Mouse (Mus musculus) CH12.LX (cell line): ENCODE results near the gene H2-M10.6. TPM values are rescaled to one million over a fixed set of nuclear protein-coding genes. Genes with fewer than 3 reads are reported as not detected.

Experiments used
- DNase-seq: peaks from one replicate; pipeline ENCODE4 v3.0.0-alpha.2; 2013; ENCODE audit errors: extremely low read depth
- H3K27ac ChIP-seq: 2 replicates; pipeline ENCODE4 v1.5.1; 2012; ENCODE audit warnings: low read depth, mild to moderate bottlenecking, control low read depth, moderate library complexity; ENCODE audit not compliant: insufficient read depth
- H3K27me3 ChIP-seq: replicated peaks from 2 replicates; pipeline ENCODE3; 2012; ENCODE audit warnings: inconsistent platforms
- H3K36me3 ChIP-seq, 2 experiments: replicated peaks in 1 of 2; 2 replicates each; pipeline versions ENCODE3 to v1.6.1; 2012; ENCODE audit warnings: inconsistent platforms in 1 of 2, low read length in 1 of 2, mild to moderate bottlenecking in 1 of 2, mixed read lengths in 1 of 2, moderate library complexity in 1 of 2; ENCODE audit not compliant: control insufficient read depth in 1 of 2, insufficient read depth in 1 of 2
- H3K4me1 ChIP-seq, 2 experiments: 2 replicates each; pipeline ENCODE4 v1.6.1; 2012; ENCODE audit warnings: inconsistent platforms in 1 of 2, moderate library complexity in 1 of 2; ENCODE audit not compliant: insufficient read depth in 2 of 2, control insufficient read depth in 1 of 2
- H3K4me2 ChIP-seq: 2 replicates; pipeline ENCODE4 v1.6.1; 2012; ENCODE audit warnings: low read depth, mild to moderate bottlenecking, control low read depth; ENCODE audit not compliant: poor library complexity, insufficient read depth, severe bottlenecking
- H3K4me3 ChIP-seq, 3 experiments: fragments of 150-350 bp in 1 of 3; sonication (generic) in 1 of 3; replicated peaks in 1 of 3; 2 replicates each; pipeline versions ENCODE3 to v1.5.1; 2011 to 2012; ENCODE audit warnings: low read depth in 2 of 3, low read length in 2 of 3, mild to moderate bottlenecking in 2 of 3, moderate library complexity in 2 of 3, control low read depth in 1 of 3, improper control_type of control experiment in 1 of 3, inconsistent platforms in 1 of 3, mixed read lengths in 1 of 3; ENCODE audit not compliant: poor library complexity in 1 of 3
- H3K79me2 ChIP-seq: replicated peaks from 2 replicates; pipeline ENCODE4 v1.6.1; 2012; ENCODE audit warnings: mild to moderate bottlenecking, moderate library complexity; ENCODE audit not compliant: control insufficient read depth, poor library complexity, insufficient read depth, severe bottlenecking; ENCODE audit errors: extremely low read depth
- H3K9ac ChIP-seq: 2 replicates; pipeline ENCODE4 v1.6.1; 2012; ENCODE audit warnings: low read depth, mild to moderate bottlenecking, control low read depth, moderate library complexity; ENCODE audit not compliant: insufficient read depth
- H3K9me3 ChIP-seq: replicated peaks from 2 replicates; pipeline ENCODE3; 2012; ENCODE audit warnings: low read length, inconsistent platforms, mixed read lengths
- BHLHE40 ChIP-seq: IDR thresholded peaks from 2 replicates; pipeline ENCODE4 v1.6.1; 2011; ENCODE audit warnings: mild to moderate bottlenecking, low read depth, low read length, improper control_type of control experiment
- CHD1 ChIP-seq: IDR thresholded peaks from 2 replicates; pipeline ENCODE4 v1.6.1; 2012; ENCODE audit warnings: low read depth, low read length, improper control_type of control experiment, inconsistent platforms
- CHD2 ChIP-seq: IDR thresholded peaks from 2 replicates; pipeline ENCODE4 v1.6.1; 2011; ENCODE audit warnings: low read length, improper control_type of control experiment
- ELF1 ChIP-seq: IDR thresholded peaks from 2 replicates; pipeline ENCODE4 v1.6.1; 2014; ENCODE audit warnings: low read depth, mild to moderate bottlenecking, inconsistent platforms, low read length, improper control_type of control experiment
- EP300 ChIP-seq: IDR thresholded peaks from 2 replicates; pipeline ENCODE4 v1.6.1; 2011; ENCODE audit warnings: low read length, improper control_type of control experiment
- GABPA ChIP-seq: IDR thresholded peaks from 2 replicates; pipeline ENCODE4 v1.6.1; 2012; ENCODE audit warnings: low read depth, low read length, improper control_type of control experiment, inconsistent platforms; ENCODE audit not compliant: insufficient replicate concordance
- HCFC1 ChIP-seq: IDR thresholded peaks from 2 replicates; pipeline ENCODE4 v1.6.1; 2012; ENCODE audit warnings: low read depth, mild to moderate bottlenecking, inconsistent platforms, low read length, improper control_type of control experiment
- JUN ChIP-seq: IDR thresholded peaks from 2 replicates; pipeline ENCODE4 v1.6.1; 2011; ENCODE audit warnings: low read depth, mild to moderate bottlenecking, low read length, improper control_type of control experiment, moderate library complexity; ENCODE audit not compliant: insufficient read depth
- JUND ChIP-seq: conservative IDR thresholded peaks from 2 replicates; pipeline ENCODE4 v1.6.1; 2011; ENCODE audit warnings: low read depth, low read length, improper control_type of control experiment
- MAX ChIP-seq: IDR thresholded peaks from 2 replicates; pipeline ENCODE4 v1.6.1; 2011; ENCODE audit warnings: low read length, improper control_type of control experiment
- MAZ ChIP-seq: IDR thresholded peaks from 2 replicates; pipeline ENCODE4 v1.6.1; 2012; ENCODE audit warnings: low read depth, mild to moderate bottlenecking, inconsistent platforms, low read length, improper control_type of control experiment, moderate library complexity
- MEF2A ChIP-seq: IDR thresholded peaks from 2 replicates; pipeline ENCODE4 v1.6.1; 2014; ENCODE audit warnings: low read depth, mild to moderate bottlenecking, inconsistent platforms, low read length, improper control_type of control experiment, borderline replicate concordance
- MXI1 ChIP-seq: IDR thresholded peaks from 2 replicates; pipeline ENCODE4 v1.6.1; 2011; ENCODE audit warnings: mild to moderate bottlenecking, low read depth, low read length, improper control_type of control experiment
- MYC ChIP-seq: IDR thresholded peaks from 2 replicates; pipeline ENCODE4 v1.6.1; 2011; ENCODE audit warnings: low read depth, mild to moderate bottlenecking, improper control_type of control experiment, low read length
- NELFE ChIP-seq: IDR thresholded peaks from 2 replicates; pipeline ENCODE4 v1.6.1; 2011; ENCODE audit warnings: low read depth, low read length, improper control_type of control experiment
- NRF1 ChIP-seq: IDR thresholded peaks from 2 replicates; pipeline ENCODE4 v1.6.1; 2014; ENCODE audit warnings: low read depth, mild to moderate bottlenecking, inconsistent platforms, low read length, improper control_type of control experiment, moderate library complexity
- PAX5 ChIP-seq: IDR thresholded peaks from 2 replicates; pipeline ENCODE4 v1.6.1; 2012; ENCODE audit warnings: low read length, inconsistent platforms, mixed read lengths
- RAD21 ChIP-seq: IDR thresholded peaks from 2 replicates; pipeline ENCODE4 v1.6.1; 2011; ENCODE audit warnings: low read depth, mild to moderate bottlenecking, low read length, improper control_type of control experiment, moderate library complexity
- SMC3 ChIP-seq: IDR thresholded peaks from 2 replicates; pipeline ENCODE4 v1.6.1; 2011; ENCODE audit warnings: low read depth, low read length, improper control_type of control experiment
- TCF12 ChIP-seq: IDR thresholded peaks from 2 replicates; pipeline ENCODE4 v1.6.1; 2014; ENCODE audit warnings: low read depth, mild to moderate bottlenecking, inconsistent platforms, low read length, improper control_type of control experiment
- USF1 ChIP-seq: IDR thresholded peaks from 2 replicates; pipeline ENCODE4 v1.6.1; 2014; ENCODE audit warnings: low read depth, mild to moderate bottlenecking, inconsistent platforms, low read length, improper control_type of control experiment
- ZC3H11A ChIP-seq: IDR thresholded peaks from 2 replicates; pipeline ENCODE4 v1.6.1; 2012; ENCODE audit warnings: low read depth, mild to moderate bottlenecking, inconsistent platforms, low read length, improper control_type of control experiment
- ZMIZ1 ChIP-seq: IDR thresholded peaks from 2 replicates; pipeline ENCODE4 v1.6.1; 2012; ENCODE audit warnings: low read depth, mild to moderate bottlenecking, inconsistent platforms, low read length, improper control_type of control experiment
- ZNF384 ChIP-seq: IDR thresholded peaks from 2 replicates; pipeline ENCODE4 v1.6.1; 2012; ENCODE audit warnings: low read depth, low read length, improper control_type of control experiment, inconsistent platforms
- dilution Hi-C: fragments of 300-500 bp; cut with MboI; formaldehyde crosslinking; loops from 2 replicates; pipeline ENCODE4 v1.14.3; 2020; ENCODE audit warnings: low sequenced_read_pairs; ENCODE audit not compliant: extremely low pct_unique_long_range_greater_than_20kb, extremely low pct_ligation_motif_present
- in situ Hi-C: fragments of 300-500 bp; cut with MboI; formaldehyde crosslinking; loops from 3 replicates; pipeline ENCODE4 v1.14.3; 2019; ENCODE audit warnings: low sequenced_read_pairs, low pct_ligation_motif_present, low pct_unique_long_range_greater_than_20kb, mixed read lengths
- polyA plus RNA-seq: library from polyadenylated mRNA; unstranded; fragments of >175 nt; gene quantifications from 2 replicates; pipeline ENCODE4 v1.2.1, GENCODE M21; 2012; ENCODE audit warnings: low read depth; ENCODE audit not compliant: insufficient read length
- total RNA-seq, 2 experiments: library from RNA; depleted of rRNA; stranded (reverse); fragments of 300-350 nt in 1 of 2; fragments of >200 nt in 1 of 2; gene quantifications; 2 replicates each; pipeline ENCODE4 v1.2.3; 2012 to 2014

The H2-M10.6 gene
- total and polyA plus RNA-seq, 3 experiments, result 0.27 TPM; not detected in 2

GRCm38 (mm10) chr17:36836874-36837647 lies 25.1 kb downstream of the H2-M10.6 start, which contains the start of gene Trim26 (continued):
- TF ChIP-seq MAZ, result no peak
- no peak for TF ChIP-seq ZNF384
- TF ChIP-seq TCF12, result peak; percentile 58; the same call in 1 of the 2 replicates
- TF ChIP-seq RAD21, result no peak
- peak; percentile 63; the same call in 1 of the 2 replicates for TF ChIP-seq NELFE
- TF ChIP-seq CHD2, result peak; percentile 98
- TF ChIP-seq SMC3, result no peak
- TF ChIP-seq MEF2A, result no peak
- TF ChIP-seq EP300, result no peak
- no peak for TF ChIP-seq GABPA
- TF ChIP-seq CHD1, result no peak

GRCm38 (mm10) chr17:36839001-36839400 lies 27.0 kb downstream of the H2-M10.6 start:
- Histone ChIP-seq H3K27ac (no peak overlapping the region), H3K36me3 (peaks cover 6 to 36% of the 10 kb centered on the region in 2 experiments), H3K79me2 (peaks cover 3% of the 10 kb centered on the region), H3K4me1 (peaks cover 8 to 44% of the 10 kb centered on the region in 2 experiments), H3K9me3 (no peaks in the 10 kb centered on the region), H3K4me3 (peak overlapping the region in 1 of 3 experiments; percentile 9), H3K9ac (no peak overlapping the region), H3K27me3 (no peaks in the 10 kb centered on the region), H3K4me2 (peak overlapping the region; percentile 8; the same call in 1 of the 2 replicates)
- DNase-seq, result peak; percentile 53
- in situ Hi-C loops, result no loop called here
- TF ChIP-seq ZMIZ1, result no peak
- no peak for TF ChIP-seq JUND
- TF ChIP-seq SMC3, result no peak
- TF ChIP-seq NRF1, result no peak
- no peak for TF ChIP-seq ELF1
- no peak for TF ChIP-seq CHD2
- no peak for TF ChIP-seq MAZ
- dilution Hi-C loops, result no loop called here

- H3K4me3 ChIP-seq, result no peak overlapping the region
- H3K9ac ChIP-seq, result no peak overlapping the region
- TF ChIP-seq HCFC1 (no peak), PAX5 (no peak), JUN (no peak), BHLHE40 (no peak), TCF12 (no peak), MAZ (no peak), ZNF384 (no peak), ZMIZ1 (no peak), MAX (no peak), GABPA (no peak), CHD1 (no peak), ZC3H11A (no peak), USF1 (no peak), MXI1 (no peak), MYC (no peak), SMC3 (no peak)
- no peaks in the 10 kb centered on the region for H3K27me3 ChIP-seq
- dilution Hi-C loops (no loop called here), in situ Hi-C loops (no loop called here)
- H3K4me1 ChIP-seq, result peaks cover 8 to 53% of the 10 kb centered on the region in 2 experiments
- peaks cover 3% of the 10 kb centered on the region for H3K79me2 ChIP-seq
- DNase-seq, result no peak
- H3K4me2 ChIP-seq, result no peak overlapping the region
- H3K9me3 ChIP-seq, result no peaks in the 10 kb centered on the region
- H3K27ac ChIP-seq, result no peak overlapping the region
- H3K36me3 ChIP-seq, result peaks cover 6 to 44% of the 10 kb centered on the region in 2 experiments
These were observed 28.0 kb downstream of the H2-M10.6 start for GRCm38 (mm10) chr17:36839931-36840330.
